ENCODE assay signal across 19 mouse cellular contexts in the genomic region with DNA sequence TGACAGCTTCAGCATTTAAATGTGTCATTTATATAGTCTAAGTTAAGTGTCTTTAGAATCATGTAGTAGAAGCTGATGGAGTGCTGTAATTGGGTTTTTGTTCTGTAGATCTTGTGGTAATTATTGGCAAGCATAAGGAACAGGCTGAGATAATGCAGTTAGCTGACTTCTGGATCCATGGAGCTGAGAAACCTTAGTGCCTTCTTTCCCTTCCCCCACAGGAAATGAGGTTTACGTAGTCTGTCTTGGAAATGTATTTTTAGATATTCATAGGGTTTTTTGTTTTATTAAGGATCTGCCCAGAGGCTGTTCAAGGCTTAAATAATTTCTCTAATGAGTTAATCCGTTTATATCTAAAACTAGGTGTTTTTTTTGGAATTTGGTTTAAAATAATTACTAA. TPM values are rescaled to one million over a fixed set of nuclear protein-coding genes. Genes with fewer than 3 reads are reported as not detected.
DNase-seq lines count a peak whose midpoint lies in the region; ATAC-seq and TF ChIP-seq lines count a peak whose summit lies in the region.
"Had no signal": no experiment of that assay in that cellular context is flagged by ENCODE, and none has a peak within 500 bp of the region (broad histone marks: within the 10 kb centered on the region; RNA-seq: fewer than 3 reads in every experiment).

No protein-coding gene starts in this region.

- ATAC-seq in limb, embryonic 14.5 days (ENCODE audit: low FRiP score, low read depth): no peak
- ATAC-seq: liver, postnatal 0 days had no signal

- no peak for TF ChIP-seq POLR2A in limb, embryonic 14.5 days (IDR thresholded peaks at IDR 0.05; ENCODE audit: borderline replicate concordance, extremely low read depth, insufficient read depth, insufficient read length)

- no peak overlapping the region for H3K4me3 ChIP-seq in limb, embryonic 14.5 days (replicated peaks; ENCODE audit: low read length)
- no peak overlapping the region for H3K4me3 ChIP-seq in limb, embryonic 10.5 days
- H3K4me3 ChIP-seq: embryonic facial prominence, embryonic 12.5 days; limb, embryonic 12.5 days; midbrain, embryonic 10.5 days had no signal

- no peaks in the 10 kb centered on the region for H3K4me1 ChIP-seq in limb, embryonic 14.5 days (ENCODE audit: control insufficient read depth, insufficient read depth, low read length)
- H3K4me1 ChIP-seq in limb, embryonic 10.5 days: peaks cover 3% of the 10 kb centered on the region; the same call in 1 of the 2 replicates
- H3K4me1 ChIP-seq: embryonic facial prominence, embryonic 12.5 days; limb, embryonic 12.5 days; midbrain, embryonic 10.5 days had no signal

- no peak overlapping the region for H3K4me2 ChIP-seq in limb, embryonic 14.5 days (replicated peaks; ENCODE audit: low read depth, low read length, severe bottlenecking)
- H3K4me2 ChIP-seq: embryonic facial prominence, embryonic 12.5 days; hindbrain, embryonic 14.5 days; limb, embryonic 12.5 days had no signal

- no peak overlapping the region for H3K9ac ChIP-seq in limb, embryonic 14.5 days (ENCODE audit: low read depth, low read length, severe bottlenecking)
- H3K9ac ChIP-seq: embryonic facial prominence, embryonic 12.5 days; hindbrain, embryonic 14.5 days; limb, embryonic 12.5 days; liver, postnatal 0 days had no signal

- no peaks in the 10 kb centered on the region for H3K9me3 ChIP-seq in limb, embryonic 14.5 days (ENCODE audit: control insufficient read depth, low read length)
- no peaks in the 10 kb centered on the region for H3K9me3 ChIP-seq in limb, embryonic 10.5 days (replicated peaks)
- H3K9me3 ChIP-seq: embryonic facial prominence, embryonic 12.5 days; G1E; limb, embryonic 12.5 days; midbrain, embryonic 10.5 days had no signal

- H3K27me3 ChIP-seq in limb, embryonic 14.5 days (ENCODE audit: control insufficient read depth, insufficient read depth, low read length): no peaks in the 10 kb centered on the region
- no peaks in the 10 kb centered on the region for H3K27me3 ChIP-seq in limb, embryonic 10.5 days (ENCODE audit: low read depth, poor library complexity, severe bottlenecking)
- H3K27me3 ChIP-seq: embryonic facial prominence, embryonic 12.5 days; limb, embryonic 12.5 days had no signal

- no peak overlapping the region for H3K27ac ChIP-seq in limb, embryonic 14.5 days (replicated peaks; ENCODE audit: low read depth, low read length)
- H3K27ac ChIP-seq in limb, embryonic 10.5 days: no peak overlapping the region
- H3K27ac ChIP-seq: embryonic facial prominence, embryonic 12.5 days; hindbrain, embryonic 14.5 days; limb, embryonic 12.5 days; midbrain, embryonic 10.5 days had no signal

- 47% methylated on average over 2 of the region's 2 CpGs for WGBS in limb, embryonic 14.5 days
- WGBS in limb, embryonic 10.5 days: 66% methylated on average over 2 of the region's 2 CpGs

- intact Hi-C loops in gastrocnemius, postnatal 14 days (cut with DNase I; ENCODE audit: low total_unique reads): no loop called here

- H3K36me3 ChIP-seq in limb, embryonic 14.5 days (ENCODE audit: control insufficient read depth, insufficient read depth, low read length): no peaks in the 10 kb centered on the region
- H3K36me3 ChIP-seq in limb, embryonic 10.5 days: no peaks in the 10 kb centered on the region
- H3K36me3 ChIP-seq: embryonic facial prominence, embryonic 12.5 days; G1E; limb, embryonic 12.5 days; midbrain, embryonic 10.5 days had no signal

- DNase-seq in embryo, embryonic 10 days (ENCODE audit: low spot score): peak; percentile 51
- DNase-seq in embryo, embryonic 9.5 days (ENCODE audit: extremely low spot score): no peak
- DNase-seq in limb, embryonic 14.5 days (ENCODE audit: low spot score): peak; percentile 35
- no peak for DNase-seq in limb, embryonic 10.5 days (ENCODE audit: low spot score)
- DNase-seq in thymus, postnatal 0 days (ENCODE audit: low spot score): peak; percentile 20
- no peak for DNase-seq in thymus, postnatal 4 days
- peak; percentile 22 for DNase-seq in naive thymus-derived CD4-positive, alpha-beta T cell, adult 2 months (ENCODE audit: low read depth)
- DNase-seq in gastrocnemius, postnatal 14 days: no peak
- DNase-seq: adrenal gland, postnatal 10 days; cerebellum, adult 2 months; heart, postnatal 14 days; kidney, adult 18-20 months; liver, postnatal 0 days; right cerebral cortex, postnatal 14 days had no signal

RNA-seq across cellular contexts. Expression of gene Ssh2, which starts 26.8 kb away (rescaled TPM):
- 7.7 and 8.2 TPM in 2 replicates for polyA plus RNA-seq in limb, embryonic 14.5 days (2012; rRNA removed)
- polyA plus RNA-seq in limb, embryonic 14.5 days (2014; fragmentation: Nextera tagmentation; extraction: Ambion mirVana): 10.0 TPM in 2 replicates
- 6.6 and 8.8 TPM in 2 replicates for polyA plus RNA-seq in limb, embryonic 10.5 days (2016; fragmentation: Nextera tagmentation; extraction: Ambion mirVana)
- 12.1 and 14.7 TPM in 2 replicates for polyA plus RNA-seq in thymus, postnatal 0 days (2015; fragmentation: Nextera tagmentation; extraction: Ambion mirVana)
- total RNA-seq in gastrocnemius, postnatal 14 days (2021): 10 to 100 TPM; 38.4 to 42.4 TPM

RNA-seq across cellular contexts. Expression of gene Efcab5, which starts 54.1 kb away (rescaled TPM):
- polyA plus RNA-seq in limb, embryonic 14.5 days (2012; rRNA removed): 0.50 and 1.0 TPM in 2 replicates
- 0.14 and 0.36 TPM in 2 replicates for polyA plus RNA-seq in limb, embryonic 14.5 days (2014; fragmentation: Nextera tagmentation; extraction: Ambion mirVana)
- polyA plus RNA-seq in limb, embryonic 10.5 days (2016; fragmentation: Nextera tagmentation; extraction: Ambion mirVana): 0.09 and 0.16 TPM in 2 replicates
- polyA plus RNA-seq in thymus, postnatal 0 days (2015; fragmentation: Nextera tagmentation; extraction: Ambion mirVana): 0.37 and 0.96 TPM in 2 replicates
- total RNA-seq in gastrocnemius, postnatal 14 days (2021): under 1 TPM; 0.18 TPM

Comparison
In these comparisons a context has a peak if more than half of its experiments do, and no peak if none do; other contexts are left out.
1. DNase-seq: peak in embryo, embryonic 10 days (single experiment), limb, embryonic 14.5 days (single experiment), thymus, postnatal 0 days (single experiment) and naive thymus-derived CD4-positive, alpha-beta T cell, adult 2 months (single experiment); none in embryo, embryonic 9.5 days (single experiment), limb, embryonic 10.5 days (single experiment), thymus, postnatal 4 days (single experiment) and gastrocnemius, postnatal 14 days (single experiment).